16 mouse cellular contexts compared by ENCODE assay signal in genomic region chr1:184002470-184002869, GRCm38 (mm10). TPM values are rescaled to one million over a fixed set of nuclear protein-coding genes. Genes with fewer than 3 reads are reported as not detected.
A peak's percentile ranks its signal among the peaks of the same experiment; 100 is the strongest.
DNase-seq lines count a peak whose midpoint lies in the region; ATAC-seq and TF ChIP-seq lines count a peak whose summit lies in the region.
"Had no signal": no experiment of that assay in that cellular context is flagged by ENCODE, and none has a peak within 500 bp of the region (broad histone marks: within the 10 kb centered on the region; RNA-seq: fewer than 3 reads in every experiment).

No protein-coding gene starts in this region.

- peak; percentile 47 for DNase-seq in hindbrain, postnatal 0 days (ENCODE audit: low spot score)
- peak; percentile 3 to 6 for DNase-seq in right cerebral cortex, adult 2 months (ENCODE audit: low spot score in 2 of 2)
- no peak for DNase-seq in right cerebral cortex, postnatal 14 days
- peak; percentile 6 to 13 for DNase-seq in frontal cortex, postnatal 10 days (ENCODE audit: low spot score in 2 of 2)
- peak; percentile 2 to 27 for DNase-seq in left cerebral cortex, postnatal 25 days (ENCODE audit: low spot score in 2 of 2)
- DNase-seq: cerebellum, postnatal 14 days; heart, postnatal 36 days; thymus, postnatal 4 days had no signal

- no peak for ATAC-seq in hindbrain, postnatal 0 days
- no peak for ATAC-seq in hindbrain, embryonic 12.5 days (ENCODE audit: low FRiP score)
- ATAC-seq in intestine, embryonic 16.5 days, result no peak
- no peak for ATAC-seq in megakaryocyte, adult 5-6 weeks (ENCODE audit: poor library complexity, severe bottlenecking)

- H3K9me3 ChIP-seq in hindbrain, postnatal 0 days (ENCODE audit: low read length), result no peaks in the 10 kb centered on the region
- H3K9me3 ChIP-seq in hindbrain, embryonic 12.5 days (replicated peaks), result no peaks in the 10 kb centered on the region
- H3K9me3 ChIP-seq in intestine, embryonic 16.5 days (ENCODE audit: control insufficient read depth, low read length), result no peaks in the 10 kb centered on the region
- H3K9me3 ChIP-seq: heart, embryonic 13.5 days; limb, embryonic 15.5 days; neural tube, embryonic 12.5 days had no signal

- no peak for TF ChIP-seq CTCF in hindbrain, postnatal 0 days (IDR thresholded peaks at IDR 0.05; ENCODE audit: low read depth)

- H3K4me3 ChIP-seq in hindbrain, postnatal 0 days (ENCODE audit: low read length), result no peak overlapping the region
- no peak overlapping the region for H3K4me3 ChIP-seq in hindbrain, embryonic 12.5 days
- no peak overlapping the region for H3K4me3 ChIP-seq in intestine, embryonic 16.5 days (ENCODE audit: low read length)
- H3K4me3 ChIP-seq: heart, embryonic 13.5 days; left cerebral cortex, adult 2 months; limb, embryonic 15.5 days; neural tube, embryonic 12.5 days had no signal

- H3K27me3 ChIP-seq in hindbrain, postnatal 0 days (ENCODE audit: insufficient read depth, low read length), result no peaks in the 10 kb centered on the region
- H3K27me3 ChIP-seq in hindbrain, embryonic 12.5 days, result no peaks in the 10 kb centered on the region
- no peaks in the 10 kb centered on the region for H3K27me3 ChIP-seq in intestine, embryonic 16.5 days (replicated peaks; ENCODE audit: control insufficient read depth, insufficient read depth, low read length)
- H3K27me3 ChIP-seq: heart, embryonic 13.5 days; limb, embryonic 15.5 days; neural tube, embryonic 12.5 days had no signal

- H3K36me3 ChIP-seq in hindbrain, postnatal 0 days (ENCODE audit: insufficient read depth, low read length), result no peaks in the 10 kb centered on the region
- no peaks in the 10 kb centered on the region for H3K36me3 ChIP-seq in hindbrain, embryonic 12.5 days
- H3K36me3 ChIP-seq in intestine, embryonic 16.5 days (ENCODE audit: control insufficient read depth, insufficient read depth, low read length), result no peaks in the 10 kb centered on the region
- H3K36me3 ChIP-seq: heart, embryonic 13.5 days; limb, embryonic 15.5 days; neural tube, embryonic 12.5 days had no signal

- intact Hi-C loops in left cerebral cortex, postnatal 25 days (cut with DNase I), result no loop called here

- H3K4me2 ChIP-seq in hindbrain, postnatal 0 days (ENCODE audit: low read depth, low read length), result no peak overlapping the region
- no peak overlapping the region for H3K4me2 ChIP-seq in hindbrain, embryonic 12.5 days (replicated peaks)
- no peak overlapping the region for H3K4me2 ChIP-seq in intestine, embryonic 16.5 days (ENCODE audit: low read depth, low read length)
- H3K4me2 ChIP-seq: heart, embryonic 13.5 days; limb, embryonic 15.5 days; neural tube, embryonic 12.5 days had no signal

- H3K27ac ChIP-seq in hindbrain, postnatal 0 days, result no peak overlapping the region
- H3K27ac ChIP-seq in hindbrain, embryonic 12.5 days, result no peak overlapping the region
- H3K27ac ChIP-seq in intestine, embryonic 16.5 days (ENCODE audit: low read length), result no peak overlapping the region
- H3K27ac ChIP-seq: heart, embryonic 13.5 days; kidney, postnatal 0 days; left cerebral cortex, adult 2 months; limb, embryonic 15.5 days; neural tube, embryonic 12.5 days had no signal

- WGBS in hindbrain, postnatal 0 days, result 56% methylated on average over 2 of the region's 2 CpGs
- 83% methylated on average over 2 of the region's 2 CpGs for WGBS in hindbrain, embryonic 12.5 days
- WGBS in intestine, embryonic 16.5 days, result 87% methylated on average over 2 of the region's 2 CpGs

- no peak overlapping the region for H3K9ac ChIP-seq in hindbrain, postnatal 0 days (replicated peaks; ENCODE audit: low read length)
- no peak overlapping the region for H3K9ac ChIP-seq in hindbrain, embryonic 12.5 days
- no peak overlapping the region for H3K9ac ChIP-seq in intestine, embryonic 16.5 days (ENCODE audit: low read depth, low read length)
- H3K9ac ChIP-seq: heart, embryonic 13.5 days; limb, embryonic 15.5 days; neural tube, embryonic 12.5 days had no signal

- no peaks in the 10 kb centered on the region for H3K4me1 ChIP-seq in hindbrain, postnatal 0 days (ENCODE audit: insufficient read depth, low read length)
- H3K4me1 ChIP-seq in hindbrain, embryonic 12.5 days, result peaks cover 6% of the 10 kb centered on the region
- H3K4me1 ChIP-seq in intestine, embryonic 16.5 days (ENCODE audit: control insufficient read depth, insufficient read depth, low read length), result no peaks in the 10 kb centered on the region
- H3K4me1 ChIP-seq: heart, embryonic 13.5 days; limb, embryonic 15.5 days had no signal

RNA-seq across cellular contexts. Expression of gene Dusp10, which starts 10.6 kb away (rescaled TPM):
- 10.0 and 11.7 TPM in 2 replicates for total RNA-seq in hindbrain, postnatal 0 days (2014; rRNA removed)
- 6.3 and 6.5 TPM in 2 replicates for polyA plus RNA-seq in hindbrain, postnatal 0 days (2015; fragmentation: Nextera tagmentation; extraction: Ambion mirVana)
- 7.5 and 8.0 TPM in 2 replicates for polyA plus RNA-seq in hindbrain, embryonic 12.5 days (2016; fragmentation: Nextera tagmentation; extraction: Ambion mirVana)
- total RNA-seq in left cerebral cortex, postnatal 25 days (2021), result 1 to 10 TPM; 5.2 to 6.2 TPM
- polyA plus RNA-seq in intestine, embryonic 16.5 days (2015; fragmentation: Nextera tagmentation; extraction: Ambion mirVana), result 10.9 and 11.0 TPM in 2 replicates
- 5.3 and 7.5 TPM in 2 replicates for total RNA-seq in megakaryocyte, adult 5-6 weeks (2015)
- 4.3 and 7.4 TPM in 2 replicates for total RNA-seq in megakaryocyte, adult 5-6 weeks (2017)

RNA-seq across cellular contexts. Expression of gene 1700056E22Rik, which starts 31.6 kb away (rescaled TPM):
- total RNA-seq in hindbrain, postnatal 0 days (2014; rRNA removed), result 1.0 and 1.2 TPM in 2 replicates
- polyA plus RNA-seq in hindbrain, postnatal 0 days (2015; fragmentation: Nextera tagmentation; extraction: Ambion mirVana), result 1.3 and 1.7 TPM in 2 replicates
- polyA plus RNA-seq in hindbrain, embryonic 12.5 days (2016; fragmentation: Nextera tagmentation; extraction: Ambion mirVana), result 1.7 and 1.9 TPM in 2 replicates
- under 1 TPM in 1 of 2 experiments, not detected in 1; 0.50 TPM for total RNA-seq in left cerebral cortex, postnatal 25 days (2021)
- polyA plus RNA-seq in intestine, embryonic 16.5 days (2015; fragmentation: Nextera tagmentation; extraction: Ambion mirVana), result 1.0 and 1.5 TPM in 2 replicates
- total RNA-seq in megakaryocyte, adult 5-6 weeks (2015), result 0.98 and 2.9 TPM in 2 replicates
- total RNA-seq in megakaryocyte, adult 5-6 weeks (2017), result 3.0 and 4.6 TPM in 2 replicates
- total RNA-seq: left cerebral cortex, adult 2 months had no signal
